Mouse (Mus musculus) forelimb bud, embryonic 11.5 days (tissue): ENCODE data around the gene Fibcd1.

Experiments used
- DNase-seq: peaks from one replicate; pipeline ENCODE4 v3.0.0-alpha.2; 2012; ENCODE audit warnings: low read depth, low spot score

Fibcd1 gene

DNA sequence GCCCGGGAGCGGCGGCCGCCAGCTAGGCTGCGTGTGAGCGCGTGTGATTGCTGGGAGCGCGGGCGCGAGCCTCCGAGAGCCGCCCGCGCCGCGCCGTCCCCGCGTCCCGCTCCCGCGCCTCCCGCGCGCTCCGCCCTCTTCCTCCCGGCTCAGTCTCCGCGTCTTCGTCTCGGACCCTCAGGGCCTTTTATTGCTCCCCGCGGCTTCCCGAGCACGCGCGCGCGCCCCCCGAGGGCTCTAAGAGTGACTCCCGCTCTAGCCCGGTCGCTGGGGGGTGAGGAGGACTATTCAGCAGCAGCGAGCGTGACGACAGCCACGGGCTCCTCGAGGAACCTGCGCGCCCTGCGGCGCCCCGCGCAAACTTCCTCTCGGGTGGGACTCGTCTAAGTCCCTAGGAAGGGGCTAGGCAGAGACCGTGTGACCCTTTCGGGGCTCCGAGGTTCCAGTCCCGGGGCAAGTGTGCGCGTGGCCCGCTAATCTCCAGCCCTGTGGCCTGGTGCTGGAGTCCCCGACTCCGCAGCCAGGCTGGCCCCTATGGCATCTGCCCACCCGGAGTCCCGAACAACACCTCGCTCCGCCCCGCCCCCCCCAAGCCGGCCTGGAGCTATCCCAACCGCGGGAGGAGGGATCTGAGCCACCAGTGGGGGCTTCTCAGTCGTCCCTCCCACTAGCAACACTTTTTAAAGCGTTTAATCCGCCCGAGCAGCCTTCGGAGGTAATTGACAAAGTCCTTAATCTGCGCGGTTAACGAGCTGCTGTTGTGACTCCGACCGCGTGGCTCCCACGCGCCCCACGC lies at the start of gene Fibcd1:
Fibcd1 (minus strand) TSS at position 110 of the 796 bp plus-strand sequence.
- no peak for DNase-seq

DNA sequence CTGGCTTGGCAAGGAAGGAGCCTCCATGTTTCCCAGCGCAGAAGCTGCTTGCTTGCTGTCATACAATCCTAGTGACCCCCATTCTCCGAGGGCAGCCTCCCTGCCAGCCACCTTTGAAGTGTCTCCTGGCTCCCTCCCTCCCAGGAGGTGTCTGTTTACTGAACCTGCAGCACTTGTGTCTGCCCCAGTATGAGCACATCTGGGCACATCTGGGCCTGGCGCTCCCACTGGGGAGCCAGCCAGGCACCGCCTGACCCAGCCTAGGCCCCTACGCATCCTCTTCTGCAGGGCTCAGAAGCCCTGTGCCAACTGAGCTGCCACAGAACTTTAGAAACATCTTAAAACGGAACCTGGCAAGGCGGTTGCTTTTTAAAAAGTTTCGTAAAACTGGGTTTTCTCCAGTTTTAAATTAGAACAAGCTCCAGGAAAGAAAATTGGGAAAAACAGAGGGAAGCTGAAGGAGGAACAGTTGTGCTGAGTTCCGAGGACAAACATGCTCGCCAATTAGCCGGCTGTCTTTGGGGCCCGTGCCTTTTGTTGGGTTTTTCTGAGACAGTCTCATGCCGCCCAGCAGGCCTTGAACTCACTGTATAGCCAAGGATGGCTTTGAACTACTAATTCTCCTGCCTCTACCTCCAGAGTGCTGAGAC lies 48.5 kb upstream of the Fibcd1 start:
- DNase-seq: no peak

GRCm38 (mm10) chr2:31893110-31893669 lies 47.4 kb upstream of the Fibcd1 start:
- no peak for DNase-seq

DNA sequence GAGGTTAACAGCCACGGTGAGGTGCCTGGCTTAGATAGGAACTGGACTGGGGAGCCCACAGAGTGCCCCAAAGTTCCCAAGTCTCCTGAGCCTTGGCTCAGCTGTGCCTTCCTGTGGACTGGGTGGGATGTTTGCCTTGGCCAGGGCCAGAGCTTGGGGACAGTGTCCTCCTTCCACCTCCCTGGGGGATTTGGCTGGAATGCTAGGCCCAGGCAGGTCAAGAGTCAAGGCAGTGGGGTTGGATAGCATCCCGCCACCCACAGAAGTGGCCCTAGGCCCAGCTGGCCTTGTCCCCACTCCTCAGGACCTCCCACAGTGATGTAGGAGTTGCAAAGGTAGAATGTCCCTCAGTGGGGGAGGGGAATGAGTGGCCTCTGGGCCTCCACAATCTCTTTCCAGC lies 45.4 kb upstream of the Fibcd1 start:
- DNase-seq: no peak

- no peak for DNase-seq
Observed at GRCm38 (mm10) chr2:31888871-31889270, 43.1 kb upstream of the Fibcd1 start.

- peak; percentile 54 for DNase-seq
Observed at GRCm38 (mm10) chr2:31887030-31887429, 41.2 kb upstream of the Fibcd1 start, which contains the start of gene Lamc3. Lamc3 (plus strand) TSS chr2:31887291.

DNA sequence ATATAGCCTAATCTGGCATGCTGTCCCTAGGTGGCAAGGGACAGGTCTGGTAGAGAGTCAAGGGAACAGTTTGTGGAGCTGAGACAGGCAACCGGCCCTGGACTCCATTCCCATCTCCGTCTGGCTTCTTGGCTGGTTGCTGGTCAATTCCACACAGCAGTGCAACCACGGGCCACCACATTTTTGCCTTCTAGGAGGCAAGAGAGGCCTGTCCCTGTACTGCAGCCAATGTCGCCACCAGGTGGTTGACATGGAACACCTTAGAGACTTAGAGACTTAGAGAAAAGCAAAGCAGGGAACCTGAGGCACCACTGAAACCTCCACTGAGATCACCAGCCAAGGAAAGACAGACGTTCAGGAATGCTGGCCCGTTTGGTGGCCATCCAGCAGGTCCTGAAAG lies 39.0 kb upstream of the Fibcd1 start:
- DNase-seq: no peak

- no peak for DNase-seq
Observed at GRCm38 (mm10) chr2:31883061-31883460, 37.3 kb upstream of the Fibcd1 start.

GRCm38 (mm10) chr2:31880868-31881267 lies 35.1 kb upstream of the Fibcd1 start:
- DNase-seq: no peak

GRCm38 (mm10) chr2:31878610-31879009 lies 32.8 kb upstream of the Fibcd1 start:
- no peak for DNase-seq

DNA sequence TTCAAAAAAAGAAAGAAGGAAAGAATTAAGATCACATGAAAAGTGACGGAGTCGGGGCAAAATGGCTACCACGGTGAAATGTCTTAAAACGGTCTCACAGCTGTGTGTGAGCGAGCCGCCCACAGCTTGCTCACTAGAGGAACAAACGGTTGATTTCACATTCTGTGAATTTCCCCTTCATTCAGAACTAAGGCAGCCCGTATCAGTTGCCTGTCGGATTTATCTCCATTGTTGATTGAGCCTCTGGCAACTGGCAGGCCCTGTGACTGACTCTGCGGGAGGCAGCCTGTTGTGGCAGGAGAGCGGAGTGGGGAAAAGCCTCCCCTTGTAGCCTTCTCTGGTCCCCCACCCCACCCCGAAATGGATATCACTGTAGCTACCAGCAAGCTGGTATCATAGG lies 30.6 kb upstream of the Fibcd1 start:
- no peak for DNase-seq

DNA sequence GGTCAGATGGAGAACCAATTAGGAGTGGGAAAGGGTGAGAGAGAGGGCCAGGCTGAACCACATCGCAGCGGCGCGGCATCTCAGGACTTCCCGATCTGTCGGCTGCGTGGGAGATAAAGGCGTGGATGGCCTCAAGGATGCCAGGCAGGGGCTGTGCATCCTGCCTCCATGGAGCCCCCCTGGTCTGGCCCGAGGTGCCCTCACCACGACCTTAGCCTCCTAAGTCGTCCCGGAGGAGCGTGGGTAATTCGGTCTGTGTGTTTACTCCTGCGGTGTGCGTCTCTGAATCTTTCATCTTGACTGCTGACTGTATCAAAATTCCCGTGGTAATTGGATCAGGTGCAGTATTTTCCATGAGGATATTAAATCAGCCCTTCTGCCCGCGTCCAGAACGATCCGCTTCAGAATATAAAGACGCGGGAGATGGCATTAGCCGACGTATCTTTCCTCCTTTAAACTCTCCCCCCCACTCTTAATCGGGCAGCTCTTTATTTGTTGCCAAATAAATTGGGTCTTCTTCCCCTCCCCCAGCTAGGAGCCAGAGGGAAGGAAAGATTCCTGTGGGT lies 28.6 kb upstream of the Fibcd1 start:
- no peak for DNase-seq

DNA sequence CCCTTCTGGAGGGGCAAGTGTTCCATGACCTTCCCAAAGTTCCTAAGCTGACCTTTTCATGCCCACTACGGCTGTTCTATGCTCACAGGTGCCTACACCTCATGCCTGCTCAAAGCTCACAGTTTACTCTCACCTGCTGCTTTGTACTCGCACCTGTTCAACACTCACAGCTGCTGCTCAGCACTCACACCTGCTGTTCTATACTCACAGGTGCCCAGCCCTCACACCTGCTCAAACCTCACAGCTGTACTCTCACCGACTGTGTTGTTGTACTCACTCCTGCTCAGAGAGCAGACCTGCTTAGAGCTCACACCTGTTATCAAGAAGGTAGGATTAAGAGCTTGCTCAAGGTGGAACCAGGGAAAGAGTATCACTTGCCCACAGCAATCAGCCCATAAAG lies 24.9 kb upstream of the Fibcd1 start:
- no peak for DNase-seq

GRCm38 (mm10) chr2:31869692-31870091 lies 23.9 kb upstream of the Fibcd1 start:
- no peak for DNase-seq

DNA sequence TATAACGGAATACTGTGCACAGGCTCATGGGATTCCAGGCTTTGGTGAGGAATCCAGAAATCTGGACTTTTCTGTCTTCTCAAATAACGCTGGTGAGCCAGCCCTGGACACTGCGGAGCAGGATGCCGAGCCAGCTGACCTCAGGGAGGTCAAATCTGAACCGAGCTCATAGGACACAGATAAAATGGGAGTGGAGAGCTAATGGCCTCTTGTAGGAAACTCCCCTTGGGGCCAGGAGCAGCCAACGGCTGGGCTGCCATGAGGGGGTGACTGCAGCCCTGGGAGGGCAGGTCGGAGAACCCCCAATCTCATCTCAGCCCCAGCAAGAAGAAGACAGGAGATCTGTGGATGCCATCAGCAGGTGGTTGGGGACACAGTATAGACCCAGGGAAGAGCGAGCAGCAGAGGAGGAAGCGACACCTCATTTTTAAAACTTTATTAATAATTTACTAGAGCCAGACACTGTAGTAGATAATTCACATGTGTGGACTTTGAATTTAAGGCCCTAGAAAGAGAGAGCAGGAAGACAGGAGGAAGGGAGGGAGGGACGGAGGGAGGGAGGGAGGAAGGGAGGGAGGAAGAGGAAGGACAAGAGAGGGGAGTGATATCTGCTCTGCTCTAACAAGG lies 22.8 kb upstream of the Fibcd1 start:
- DNase-seq: no peak

GRCm38 (mm10) chr2:31867773-31868537 lies 22.1 kb upstream of the Fibcd1 start:
- DNase-seq: no peak

GRCm38 (mm10) chr2:31865794-31866193 lies 20.0 kb upstream of the Fibcd1 start:
- DNase-seq: peak; percentile 32

GRCm38 (mm10) chr2:31865322-31865721 lies 19.5 kb upstream of the Fibcd1 start:
- no peak for DNase-seq

DNA sequence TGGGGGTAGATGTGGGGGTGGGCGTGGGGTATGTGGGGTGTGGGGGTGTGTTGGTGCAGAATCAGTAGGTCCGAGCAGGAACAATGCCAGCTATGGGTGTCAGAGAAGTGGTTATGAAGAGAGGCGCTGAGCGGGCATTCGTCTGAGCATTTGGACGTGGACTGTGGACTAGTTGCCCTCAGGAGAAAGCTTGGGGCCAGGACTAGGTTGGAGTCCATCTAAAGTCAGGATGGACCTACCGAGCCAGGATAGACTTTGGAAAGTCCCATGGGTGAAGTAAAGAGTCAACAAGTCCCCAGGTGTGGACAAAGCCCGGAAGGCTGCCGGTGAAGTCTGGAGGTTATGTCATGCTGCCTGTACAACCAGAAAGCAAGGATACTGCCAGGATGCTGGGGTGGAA lies 19.1 kb upstream of the Fibcd1 start:
- DNase-seq: no peak

DNA sequence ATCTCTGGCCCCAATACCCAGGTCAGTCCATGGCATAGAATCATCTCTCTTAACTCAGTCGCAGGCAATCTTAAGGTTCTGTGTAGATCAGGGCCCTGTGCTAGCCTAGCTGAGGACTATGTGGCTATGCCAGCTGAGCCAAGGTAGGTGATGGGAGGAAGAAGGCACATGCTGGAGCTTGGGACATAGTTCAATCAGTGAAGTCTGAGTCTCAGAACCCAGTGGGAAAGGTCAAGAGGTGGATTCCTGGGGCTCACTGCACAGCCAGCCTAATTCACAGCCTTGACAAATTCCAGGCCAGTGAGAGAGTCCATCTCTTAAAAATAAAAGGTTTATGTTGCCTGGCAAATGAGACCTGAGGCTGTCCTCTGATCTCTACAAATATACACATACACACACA lies 18.0 kb upstream of the Fibcd1 start:
- no peak for DNase-seq

DNA sequence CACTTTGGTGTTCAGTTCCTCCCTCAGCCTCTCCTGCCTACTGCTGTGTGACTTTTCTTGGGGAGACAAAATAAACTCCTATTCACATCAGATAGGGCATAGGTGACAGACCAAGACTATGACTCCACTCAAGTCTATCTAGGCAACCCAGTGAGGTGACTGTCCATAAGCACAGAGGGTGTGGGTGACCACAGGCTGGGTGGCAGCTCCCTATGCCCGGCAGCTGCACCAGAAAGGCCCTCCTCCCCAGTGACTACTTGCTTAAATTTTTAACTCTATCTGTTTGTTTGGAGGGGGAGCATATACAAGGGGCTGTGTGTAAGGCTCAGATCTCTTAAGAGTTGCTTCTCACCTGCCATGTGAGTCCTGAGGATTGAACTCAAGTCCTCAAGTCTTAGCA lies 17.1 kb upstream of the Fibcd1 start:
- no peak for DNase-seq
